Mouse (Mus musculus) MEL (cell line): ENCODE data around the gene Rab4b. TPM values are rescaled to one million over a fixed set of nuclear protein-coding genes. Genes with fewer than 3 reads are reported as not detected.
A peak's percentile ranks its signal among the peaks of the same experiment; 100 is the strongest.

Source experiments
- DNase-seq: peaks from one replicate; pipeline ENCODE4 v3.0.0; 2011; ENCODE audit warnings: low read depth, low spot score
- H3K27ac ChIP-seq: 2 replicates; pipeline ENCODE4 v1.5.1; 2012; ENCODE audit warnings: low read depth, mild to moderate bottlenecking, control low read depth, low read length, moderate library complexity; ENCODE audit not compliant: control insufficient read depth
- H3K27me3 ChIP-seq, 2 experiments: fragments of 150-350 bp in 1 of 2; sonication (generic) in 1 of 2; 2 replicates each; pipeline ENCODE4 v1.6.1; 2012; ENCODE audit warnings: low read length in 2 of 2, mild to moderate bottlenecking in 2 of 2, improper control_type of control experiment in 1 of 2, moderate library complexity in 1 of 2; ENCODE audit not compliant: insufficient read depth in 2 of 2, control insufficient read depth in 1 of 2
- H3K36me3 ChIP-seq, 2 experiments: 2 replicates each; pipeline ENCODE4 v1.6.1; 2012 to 2014; ENCODE audit warnings: low read length in 2 of 2, improper control_type of control experiment in 1 of 2, inconsistent platforms in 1 of 2, mild to moderate bottlenecking in 1 of 2; ENCODE audit not compliant: insufficient read depth in 2 of 2, control insufficient read depth in 1 of 2
- H3K4me1 ChIP-seq, 2 experiments: fragments of 150-350 bp in 1 of 2; sonication (generic) in 1 of 2; 2 replicates each; pipeline ENCODE4 v1.6.1; 2012; ENCODE audit warnings: low read length in 2 of 2, improper control_type of control experiment in 1 of 2, mild to moderate bottlenecking in 1 of 2; ENCODE audit not compliant: insufficient read depth in 2 of 2, control insufficient read depth in 1 of 2
- H3K4me3 ChIP-seq, 2 experiments: fragments of 150-350 bp in 1 of 2; sonication (generic) in 1 of 2; 2 replicates each; pipeline ENCODE4 v1.5.1; 2012; ENCODE audit warnings: low read depth in 2 of 2, low read length in 2 of 2, mild to moderate bottlenecking in 2 of 2, moderate library complexity in 2 of 2, control low read depth in 1 of 2, improper control_type of control experiment in 1 of 2; ENCODE audit not compliant: control insufficient read depth in 1 of 2, insufficient read depth in 1 of 2
- H3K79me2 ChIP-seq: 2 replicates; pipeline ENCODE4 v1.6.1; 2012; ENCODE audit warnings: mild to moderate bottlenecking, low read length, moderate library complexity; ENCODE audit not compliant: control insufficient read depth, poor library complexity, insufficient read depth
- H3K9ac ChIP-seq: 2 replicates; pipeline ENCODE4 v1.6.1; 2012; ENCODE audit warnings: low read depth, mild to moderate bottlenecking, control low read depth, low read length, moderate library complexity; ENCODE audit not compliant: control insufficient read depth, poor library complexity, severe bottlenecking
- H3K9me3 ChIP-seq: fragments of 150-350 bp; sonication (generic); replicated peaks from 2 replicates; pipeline ENCODE4 v1.6.1; 2012; ENCODE audit warnings: mild to moderate bottlenecking, low read length, improper control_type of control experiment, moderate library complexity; ENCODE audit not compliant: insufficient read depth
- BHLHE40 ChIP-seq: IDR thresholded peaks from 2 replicates; pipeline ENCODE4 v1.6.1; 2012; ENCODE audit warnings: low read depth, mild to moderate bottlenecking, inconsistent platforms, low read length, improper control_type of control experiment, borderline replicate concordance
- CHD1 ChIP-seq: IDR thresholded peaks from 2 replicates; pipeline ENCODE4 v1.6.1; 2012; ENCODE audit warnings: low read depth, mild to moderate bottlenecking, inconsistent platforms, low read length, improper control_type of control experiment
- CHD2 ChIP-seq: IDR thresholded peaks from 2 replicates; pipeline ENCODE4 v1.6.1; 2011; ENCODE audit warnings: low read length, improper control_type of control experiment
- CTCF ChIP-seq, 3 experiments: IDR thresholded peaks in 2 of 3; conservative IDR thresholded peaks in 1 of 3; 2 replicates each; pipeline ENCODE4 v1.5.1; 2011 to 2012; ENCODE audit warnings: low read length in 3 of 3, low read depth in 2 of 3, mild to moderate bottlenecking in 2 of 3, improper control_type of control experiment in 1 of 3, inconsistent platforms in 1 of 3, mixed read lengths in 1 of 3, moderate library complexity in 1 of 3; ENCODE audit not compliant: control insufficient read depth in 1 of 3, insufficient read depth in 1 of 3, poor library complexity in 1 of 3, severe bottlenecking in 1 of 3
- EP300 ChIP-seq, 2 experiments: IDR thresholded peaks; 2 replicates each; pipeline ENCODE4 v1.6.1; 2011; ENCODE audit warnings: improper control_type of control experiment in 2 of 2, low read length in 2 of 2, low read depth in 1 of 2, mild to moderate bottlenecking in 1 of 2
- ETS1 ChIP-seq: IDR thresholded peaks from 2 replicates; pipeline ENCODE4 v1.6.1; 2012; ENCODE audit warnings: low read depth, mild to moderate bottlenecking, inconsistent platforms, low read length, improper control_type of control experiment, moderate library complexity
- GATA1 ChIP-seq: IDR thresholded peaks from 2 replicates; pipeline ENCODE4 v1.6.1; 2011; ENCODE audit warnings: low read depth, low read length, improper control_type of control experiment
- MXI1 ChIP-seq: IDR thresholded peaks from 2 replicates; pipeline ENCODE4 v1.6.1; 2011; ENCODE audit warnings: mild to moderate bottlenecking, low read depth, low read length, improper control_type of control experiment
- MYB ChIP-seq: IDR thresholded peaks from 2 replicates; pipeline ENCODE4 v1.6.1; 2011; ENCODE audit warnings: mild to moderate bottlenecking, low read depth, low read length, improper control_type of control experiment
- NELFE ChIP-seq: IDR thresholded peaks from 2 replicates; pipeline ENCODE4 v1.6.1; 2011; ENCODE audit warnings: low read depth, low read length, improper control_type of control experiment
- RCOR1 ChIP-seq: IDR thresholded peaks from 2 replicates; pipeline ENCODE4 v1.6.1; 2012; ENCODE audit warnings: low read depth, mild to moderate bottlenecking, inconsistent platforms, low read length, improper control_type of control experiment
- SMC3 ChIP-seq: IDR thresholded peaks from 2 replicates; pipeline ENCODE4 v1.6.1; 2011; ENCODE audit warnings: low read depth, low read length, improper control_type of control experiment
- TBP ChIP-seq: IDR thresholded peaks from 2 replicates; pipeline ENCODE4 v1.8.0; 2011; ENCODE audit warnings: low read depth, low read length, improper control_type of control experiment
- ZC3H11A ChIP-seq: IDR thresholded peaks from 2 replicates; pipeline ENCODE4 v1.6.1; 2012; ENCODE audit warnings: low read depth, mild to moderate bottlenecking, inconsistent platforms, low read length, improper control_type of control experiment
- ZMIZ1 ChIP-seq: IDR thresholded peaks from 2 replicates; pipeline ENCODE4 v1.6.1; 2012; ENCODE audit warnings: low read depth, mild to moderate bottlenecking, inconsistent platforms, low read length, improper control_type of control experiment, moderate library complexity
- polyA plus RNA-seq, 2 experiments: library from polyadenylated mRNA; stranded (reverse) in 1 of 2; unstranded in 1 of 2; fragments of >175 nt in 1 of 2; fragments of >200 nt in 1 of 2; gene quantifications; 2 replicates each; pipeline versions ENCODE4 v1.2.1 to v1.2.4; 2012; ENCODE audit warnings: low replicate concordance in 2 of 2, low read depth in 1 of 2; ENCODE audit not compliant: insufficient read length in 2 of 2, insufficient read depth in 1 of 2, missing spikeins in 1 of 2
- total RNA-seq: library from RNA; depleted of rRNA; stranded (reverse); fragments of 300-350 nt; gene quantifications from 2 replicates; pipeline ENCODE4 v1.2.3, GENCODE M21; 2012

Rab4b gene
- total and polyA plus RNA-seq, 3 experiments, result 6.7 to 32.6 TPM; not detected in 1

- no peaks in the 10 kb centered on the region for H3K27me3 ChIP-seq
- H3K27ac ChIP-seq, result no peak overlapping the region
- H3K9me3 ChIP-seq, result no peaks in the 10 kb centered on the region
- H3K36me3 ChIP-seq, result no peaks in the 10 kb centered on the region
- H3K9ac ChIP-seq, result no peak overlapping the region
- H3K4me1 ChIP-seq, result no peaks in the 10 kb centered on the region
- TF ChIP-seq CHD2, result no peak
- TF ChIP-seq CTCF (IDR thresholded peaks at IDR 0.05 in 2 of 3, conservative IDR thresholded peaks at IDR 0.05 in 1 of 3; ENCODE audit: control insufficient read depth in 1 of 3, insufficient read depth in 1 of 3, low read depth in 2 of 3, low read length in 3 of 3, poor library complexity in 1 of 3, severe bottlenecking in 1 of 3), result peak; percentile 27 to 34 (median 33); a peak in 4 of 6 replicates
- no peak for DNase-seq
- no peaks in the 10 kb centered on the region for H3K79me2 ChIP-seq
- no peak overlapping the region for H3K4me3 ChIP-seq
These were observed 47.3 kb downstream of the Rab4b start for GRCm38 (mm10) chr7:27131387-27131786.

- no peaks in the 10 kb centered on the region for H3K9me3 ChIP-seq
- no peak overlapping the region for H3K4me3 ChIP-seq
- H3K27ac ChIP-seq, result no peak overlapping the region
- no peaks in the 10 kb centered on the region for H3K36me3 ChIP-seq
- no peak for DNase-seq
- H3K4me1 ChIP-seq, result no peaks in the 10 kb centered on the region
- H3K27me3 ChIP-seq, result no peaks in the 10 kb centered on the region
- no peak for TF ChIP-seq CHD1
- TF ChIP-seq MYB, result no peak
- TF ChIP-seq TBP, result no peak
- no peak for TF ChIP-seq ZMIZ1
- TF ChIP-seq NELFE, result no peak
- no peak for TF ChIP-seq ZC3H11A
- TF ChIP-seq CHD2, result no peak
- TF ChIP-seq GATA1, result no peak
- TF ChIP-seq MXI1, result no peak
- no peak for TF ChIP-seq SMC3
- TF ChIP-seq EP300 (IDR thresholded peaks at IDR 0.05; ENCODE audit: low read depth in 1 of 2, low read length in 2 of 2), result no peak
- TF ChIP-seq RCOR1, result no peak
- TF ChIP-seq BHLHE40, result no peak
- no peak for TF ChIP-seq ETS1
- H3K79me2 ChIP-seq, result no peaks in the 10 kb centered on the region
- no peak overlapping the region for H3K9ac ChIP-seq
These were observed 48.0 kb downstream of the Rab4b start for GRCm38 (mm10) chr7:27130521-27131370.
